Mouse (Mus musculus): ENCODE data around the gene Anks1b.

Anks1b gene

DNA sequence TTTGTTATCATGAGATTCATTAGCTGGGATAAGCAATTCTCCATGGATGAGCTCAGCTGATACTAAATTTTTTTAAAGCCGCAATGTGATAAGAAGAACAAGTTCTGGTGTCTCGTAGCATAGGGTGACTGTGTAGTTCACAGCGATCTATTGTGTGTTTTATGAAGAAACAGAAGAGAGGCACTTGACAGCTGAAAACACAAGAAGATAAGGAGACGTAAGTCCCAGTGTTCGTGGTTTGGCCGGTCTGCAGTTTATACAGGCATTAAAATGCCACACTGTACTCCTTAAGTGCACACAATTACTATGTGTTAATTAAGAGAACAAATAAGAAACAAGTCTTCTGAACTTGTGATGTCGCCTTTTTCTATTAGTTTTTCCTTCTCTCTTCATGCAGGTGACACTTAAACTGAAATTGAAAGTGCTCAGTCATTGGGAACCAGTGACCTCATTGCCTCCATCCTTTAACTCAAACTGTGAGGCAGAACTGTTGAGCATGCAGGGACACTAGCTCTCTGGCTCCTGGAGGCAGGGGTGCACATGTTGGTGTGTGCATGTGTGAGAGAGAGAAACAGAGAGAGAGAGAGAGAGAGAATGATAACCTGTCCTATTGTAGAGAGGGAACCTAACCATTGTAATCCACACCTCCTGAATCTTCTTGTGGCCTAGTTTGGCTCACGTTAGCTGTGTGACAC, 935.5 kb downstream of the Anks1b start:
- DNase-seq (ENCODE audit: low read depth, low spot score), result no peak

DNA sequence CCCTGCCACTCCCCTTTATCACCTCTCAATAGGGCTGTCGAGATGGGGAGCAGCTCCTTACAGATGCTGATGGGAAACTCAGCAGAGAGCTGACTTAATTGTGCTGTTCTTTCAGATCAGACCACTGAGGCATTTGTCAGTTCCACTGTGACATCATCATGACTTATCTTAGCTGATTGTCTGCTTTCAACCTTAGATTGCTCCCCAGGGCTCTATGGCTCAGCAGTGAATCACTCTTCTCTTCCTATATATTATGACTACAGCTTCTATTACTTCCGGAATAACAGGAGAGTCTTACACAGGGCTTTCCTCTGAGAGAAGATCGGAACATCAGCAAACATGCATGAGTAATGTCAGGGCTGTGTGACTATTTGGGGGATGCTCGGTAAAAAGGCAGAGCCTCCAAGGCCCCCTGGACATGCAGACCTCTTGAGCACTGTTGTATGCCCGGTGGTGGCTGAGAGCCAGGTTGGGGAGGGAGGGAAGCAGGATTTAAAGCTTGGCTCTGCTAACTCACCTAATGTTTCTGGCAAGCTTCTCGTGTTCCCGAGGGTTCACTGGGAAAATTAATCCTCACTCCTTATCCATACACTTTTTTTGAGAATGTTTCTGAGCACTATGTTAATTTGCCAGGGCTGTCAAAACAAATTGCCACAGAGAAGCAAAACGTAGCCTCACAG, 936.7 kb downstream of the Anks1b start:
- DNase-seq (ENCODE audit: low read depth, low spot score), result no peak

DNA sequence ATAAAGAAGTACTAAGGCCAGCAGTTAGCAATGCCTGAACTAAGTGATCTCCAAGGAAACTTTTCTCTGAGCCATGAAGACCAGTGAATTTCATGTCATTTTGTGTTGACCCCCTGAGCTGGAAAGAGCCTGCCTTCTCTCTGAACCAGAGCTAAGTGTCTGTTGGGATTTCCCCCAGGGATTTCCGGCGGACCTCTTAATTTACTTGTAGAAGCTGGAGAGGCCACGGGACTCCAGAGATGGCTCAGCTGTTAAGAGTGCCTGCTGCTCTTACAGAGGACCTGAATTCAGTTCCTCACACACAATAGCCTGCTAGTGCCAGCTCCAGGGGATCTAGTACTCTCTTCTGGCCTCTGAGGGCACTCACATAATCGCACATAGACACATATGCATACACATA, 938.1 kb downstream of the Anks1b start:
- no peak for DNase-seq (ENCODE audit: low read depth, low spot score)

DNA sequence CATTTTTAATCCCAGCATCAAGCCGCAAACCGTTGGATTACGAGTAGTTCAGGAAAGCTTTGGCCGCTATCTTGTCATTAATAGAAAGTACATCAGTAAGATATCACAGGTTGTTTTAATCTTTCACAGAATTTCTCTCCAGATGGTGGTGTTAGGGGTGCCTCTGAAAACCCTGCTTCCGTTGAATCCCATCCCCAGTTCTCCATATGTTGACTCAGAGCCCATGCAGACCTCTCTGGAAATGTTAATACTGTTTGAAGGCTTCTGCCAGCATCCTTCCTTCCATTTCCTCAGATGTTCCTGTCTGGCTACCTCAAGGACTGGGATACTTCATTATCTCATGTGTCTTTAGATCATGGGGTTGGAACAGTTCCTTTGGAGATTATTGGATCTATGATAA, 940.0 kb downstream of the Anks1b start:
- no peak for DNase-seq (ENCODE audit: low read depth, low spot score)

DNA sequence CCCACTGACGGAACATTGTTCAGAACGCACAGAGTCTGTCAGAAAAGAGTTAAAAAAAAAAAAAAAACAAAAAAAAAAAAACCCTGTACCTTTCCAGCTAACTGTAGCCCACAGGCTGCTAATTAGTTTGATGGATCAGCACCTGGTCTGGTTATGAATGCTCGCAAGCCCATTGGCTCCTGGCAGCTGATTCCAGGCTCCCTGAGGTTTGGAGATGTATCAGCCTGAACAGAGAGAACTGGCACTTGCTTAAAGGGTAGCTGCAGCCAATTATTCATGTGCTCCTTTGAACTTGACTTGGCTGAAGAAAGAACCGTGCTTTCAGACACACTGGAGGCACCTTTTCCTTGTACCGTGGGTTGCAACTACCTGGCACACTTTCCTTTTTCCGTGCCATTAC, 941.1 kb downstream of the Anks1b start:
- no peak for DNase-seq (ENCODE audit: low read depth, low spot score)

DNA sequence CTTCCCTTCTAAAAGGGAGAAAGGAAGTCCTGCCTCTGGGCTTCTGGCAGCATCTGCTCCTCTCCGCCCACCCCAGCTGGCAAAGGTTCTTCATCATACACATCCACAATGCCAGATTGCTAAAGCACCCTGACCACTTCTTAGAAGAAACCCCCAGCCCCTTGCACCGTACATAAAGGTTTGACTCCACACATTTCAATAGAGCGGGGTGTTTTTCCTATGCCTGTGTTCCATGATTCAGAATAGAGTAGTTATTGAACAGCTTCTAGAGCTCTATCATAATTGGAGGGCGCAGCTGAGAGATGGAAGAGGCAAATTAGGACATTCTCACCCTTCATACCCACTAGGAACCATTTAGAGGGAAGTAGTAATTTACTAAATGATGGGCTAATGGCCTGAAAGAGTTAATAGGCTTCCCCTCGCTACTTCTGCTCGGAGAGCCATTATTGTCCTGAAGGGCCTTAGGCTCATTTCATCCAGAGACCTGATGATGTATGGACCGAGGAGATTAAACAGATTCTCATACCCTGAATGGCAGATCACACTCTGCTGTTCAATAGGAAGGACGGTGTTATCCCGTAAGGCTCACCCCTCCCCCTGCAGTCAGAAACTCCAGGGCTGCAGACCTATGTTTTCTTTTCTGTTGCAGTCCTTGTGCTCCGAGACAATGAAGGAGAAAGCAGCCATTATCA, 945.1 kb downstream of the Anks1b start:
- no peak for DNase-seq (ENCODE audit: low read depth, low spot score)

DNA sequence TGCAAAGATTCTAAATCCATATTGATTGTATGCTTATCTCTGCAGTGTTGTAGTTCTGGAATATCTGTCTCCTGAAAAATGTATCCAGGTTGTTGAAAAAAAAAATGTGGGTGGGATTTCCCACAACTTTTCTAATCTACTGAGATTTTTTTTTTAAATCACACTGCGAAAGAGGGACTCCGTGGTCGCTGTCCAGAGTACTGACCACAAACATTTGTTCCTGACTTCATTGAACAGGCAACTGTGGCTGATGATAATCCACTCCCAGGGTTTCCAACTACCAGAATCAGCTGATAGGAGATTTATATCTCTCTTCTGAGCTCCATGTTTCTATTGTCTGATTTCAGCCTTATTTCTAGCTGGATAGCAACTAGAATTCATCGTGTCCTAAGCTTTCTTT, 950.1 kb downstream of the Anks1b start:
- DNase-seq (ENCODE audit: low read depth, low spot score), result peak; percentile 45

DNA sequence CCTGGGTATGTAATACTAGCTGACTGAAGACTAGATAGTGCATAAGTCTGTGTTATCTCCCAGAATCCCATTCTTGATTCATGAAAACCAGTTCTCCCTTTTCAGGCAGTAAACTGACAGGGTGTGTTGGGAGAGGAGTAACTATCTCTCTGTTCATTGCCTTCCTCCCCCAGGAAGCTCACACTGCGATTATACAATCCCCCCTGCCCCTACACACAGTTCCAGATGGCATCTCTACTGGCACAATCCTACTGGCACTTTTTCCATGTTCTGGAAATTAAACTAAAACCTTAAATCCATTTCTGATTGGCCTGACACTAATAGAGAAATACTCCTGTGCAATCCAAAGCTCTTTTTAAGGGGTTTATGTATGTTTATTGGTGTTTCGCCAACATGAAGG, 951.4 kb downstream of the Anks1b start:
- no peak for DNase-seq (ENCODE audit: low read depth, low spot score)

DNA sequence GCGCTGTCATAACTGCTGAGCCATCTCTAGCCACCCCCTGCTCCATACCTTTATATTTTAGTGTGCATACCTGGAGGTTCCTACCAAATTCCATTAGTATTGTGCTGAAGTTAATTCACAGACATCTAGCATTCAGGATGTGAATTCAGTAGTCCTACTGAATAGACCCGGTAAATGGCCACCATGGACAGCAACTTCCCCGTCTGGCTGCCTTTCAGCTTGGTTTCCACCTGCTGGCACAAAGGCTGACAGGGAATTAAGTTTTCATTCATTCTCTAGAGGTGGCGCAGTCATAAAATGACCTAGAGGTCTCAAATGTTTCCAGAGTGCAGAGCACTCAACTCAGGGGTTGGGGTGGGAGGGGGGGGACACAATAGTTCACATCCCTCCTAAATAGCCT, 953.6 kb downstream of the Anks1b start:
- no peak for DNase-seq (ENCODE audit: low read depth, low spot score)

DNA sequence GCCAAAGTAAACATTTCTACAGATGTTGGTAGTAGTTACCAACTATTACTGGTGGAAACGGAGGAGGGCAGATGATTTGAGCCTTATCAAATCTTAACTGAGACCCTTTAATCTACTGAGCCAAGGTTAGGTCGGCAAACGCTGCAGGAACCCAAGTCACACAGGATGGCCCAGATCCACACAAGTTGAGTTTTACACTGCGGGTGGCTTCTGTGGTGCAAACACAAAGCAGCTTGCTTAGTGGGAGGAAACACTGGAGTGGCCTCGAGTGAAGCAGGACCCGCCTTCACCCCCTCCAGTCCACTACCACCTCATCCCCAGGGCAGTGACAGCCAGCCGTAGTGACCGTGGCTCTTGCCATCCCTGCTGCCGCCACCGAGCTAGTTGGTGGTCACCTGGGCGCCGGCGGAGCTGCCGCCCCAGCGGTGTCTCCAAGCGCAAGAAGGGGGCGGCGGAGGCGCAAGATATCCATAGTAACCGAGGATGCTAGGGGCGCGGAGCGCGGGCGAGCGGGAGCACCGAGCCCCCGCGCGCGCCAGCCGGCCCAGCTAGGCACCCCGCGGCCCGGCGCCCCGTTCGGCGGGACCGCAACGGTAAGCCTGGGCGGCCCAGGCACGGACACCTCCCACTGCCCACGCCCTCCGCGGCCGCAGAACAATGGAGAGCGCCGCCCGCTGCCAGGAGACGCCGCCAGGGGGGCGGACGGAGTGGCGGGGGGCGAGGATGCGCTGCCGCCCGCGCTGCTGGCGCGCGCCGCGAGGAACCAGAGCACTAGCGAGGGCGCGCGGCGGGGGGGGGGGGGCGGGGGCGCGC, 955.5 kb downstream of the Anks1b start:
- DNase-seq (ENCODE audit: low read depth, low spot score), result no peak

DNA sequence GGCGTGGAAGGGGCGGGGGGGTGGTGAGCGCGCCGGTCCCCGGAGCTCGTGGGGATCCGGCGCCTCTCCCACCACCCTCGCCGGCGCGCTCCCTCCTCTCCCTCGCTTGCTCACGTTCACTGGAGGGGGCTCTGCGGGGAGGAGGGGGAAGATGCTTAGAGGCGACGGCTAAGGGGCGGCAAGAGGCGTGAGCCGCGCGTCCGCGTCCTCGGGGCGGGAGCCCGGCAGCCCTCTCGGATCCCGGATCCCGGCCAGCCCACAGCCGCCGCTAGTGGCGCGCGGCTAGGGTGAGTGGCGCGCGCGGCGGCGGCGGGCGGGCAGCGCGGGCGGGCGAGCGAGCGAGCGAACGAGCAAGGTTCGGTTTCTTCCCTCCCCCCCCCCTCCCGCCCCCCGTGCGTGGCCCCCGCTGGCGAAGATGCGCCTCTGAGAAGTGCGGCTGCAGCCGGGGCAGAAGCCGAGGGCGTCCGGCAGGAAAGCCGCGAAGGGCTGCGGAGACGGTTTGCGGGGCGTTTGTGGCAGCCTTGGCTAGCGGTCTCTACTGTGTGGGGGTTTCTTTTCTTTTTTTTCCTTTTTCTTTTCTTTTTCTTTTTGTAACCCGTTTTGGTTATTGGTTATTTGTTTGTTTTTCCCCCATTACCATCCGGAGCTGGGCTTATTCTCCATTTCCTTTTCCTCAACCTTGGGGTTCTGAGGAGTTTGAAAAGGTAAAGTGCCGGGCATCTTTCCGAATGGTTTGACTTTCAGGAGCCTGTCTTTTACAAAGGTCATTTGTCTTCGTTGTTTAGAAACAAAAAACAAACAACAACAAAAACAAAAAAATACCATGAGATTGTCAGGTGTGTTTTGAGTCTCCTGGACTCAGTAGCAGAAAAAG, 956.3 kb downstream of the Anks1b start:
- DNase-seq (ENCODE audit: low read depth, low spot score), result no peak

DNA sequence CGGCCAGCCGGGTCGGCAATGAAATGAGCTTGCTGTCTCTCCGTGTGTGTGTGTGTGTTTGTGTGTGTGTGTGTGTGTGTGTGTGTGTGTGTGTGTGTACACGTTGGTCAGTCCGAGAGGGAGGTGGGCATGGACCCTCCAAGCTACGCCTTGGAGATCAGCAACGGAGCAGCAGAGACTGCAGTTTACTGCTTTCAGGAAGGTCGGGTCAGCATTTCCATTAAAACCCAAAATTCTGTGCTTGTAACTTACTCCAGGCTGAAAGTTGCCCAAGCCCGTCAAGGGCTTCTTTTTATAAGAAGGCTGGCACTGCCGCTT, 956.9 kb downstream of the Anks1b start:
- DNase-seq (ENCODE audit: low read depth, low spot score), result no peak

DNA sequence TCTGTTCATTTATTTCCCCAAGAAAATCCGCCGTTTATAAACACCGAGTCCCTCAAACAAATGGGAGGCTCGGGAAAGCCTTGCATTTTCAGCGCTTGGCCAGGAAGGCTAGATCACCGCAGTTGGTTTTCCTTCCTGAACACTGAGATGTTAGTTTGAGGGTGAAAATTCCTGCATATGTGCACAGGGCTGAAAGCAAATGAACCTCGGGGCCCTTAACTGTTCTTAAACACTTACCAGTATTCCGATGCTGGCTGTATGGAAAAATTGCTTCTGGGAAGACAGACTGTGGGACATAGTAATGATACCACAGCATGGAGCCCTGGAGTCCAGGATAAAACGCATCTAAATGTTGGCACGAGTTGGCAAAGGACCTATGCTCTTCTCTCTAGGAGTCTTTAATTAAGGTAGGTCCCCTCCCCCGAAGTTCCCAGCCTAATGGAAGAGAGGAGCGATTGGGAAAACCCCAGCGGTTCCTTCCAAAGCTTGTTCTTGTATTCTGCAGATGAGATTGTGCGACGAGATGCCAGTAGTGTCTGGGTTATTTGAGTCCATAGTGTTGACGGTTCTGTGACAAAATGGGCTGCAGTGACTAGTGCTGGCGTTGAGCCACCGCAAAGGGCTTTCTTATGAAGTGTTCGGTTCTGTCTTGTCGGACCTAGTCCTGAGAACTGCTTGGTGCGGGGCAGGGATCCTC, 957.4 kb downstream of the Anks1b start:
- DNase-seq (ENCODE audit: low read depth, low spot score), result no peak

DNA sequence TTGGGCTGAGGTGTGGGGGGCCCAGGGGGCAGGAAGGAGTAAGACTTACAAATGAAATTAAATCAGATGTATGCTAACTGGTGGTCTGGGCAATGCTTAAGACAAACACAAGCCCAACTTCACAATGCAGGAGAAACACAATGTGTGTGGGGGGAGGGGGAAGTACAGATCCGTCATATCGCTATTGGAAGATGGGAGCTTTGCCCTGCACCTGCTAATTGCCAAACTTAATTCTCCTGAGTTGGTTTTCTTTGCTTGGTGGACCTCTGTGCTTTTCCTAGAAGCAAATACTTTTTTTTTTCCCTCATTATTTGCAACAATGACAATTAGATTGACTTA, 957.9 kb downstream of the Anks1b start:
- no peak for DNase-seq (ENCODE audit: low read depth, low spot score)

DNA sequence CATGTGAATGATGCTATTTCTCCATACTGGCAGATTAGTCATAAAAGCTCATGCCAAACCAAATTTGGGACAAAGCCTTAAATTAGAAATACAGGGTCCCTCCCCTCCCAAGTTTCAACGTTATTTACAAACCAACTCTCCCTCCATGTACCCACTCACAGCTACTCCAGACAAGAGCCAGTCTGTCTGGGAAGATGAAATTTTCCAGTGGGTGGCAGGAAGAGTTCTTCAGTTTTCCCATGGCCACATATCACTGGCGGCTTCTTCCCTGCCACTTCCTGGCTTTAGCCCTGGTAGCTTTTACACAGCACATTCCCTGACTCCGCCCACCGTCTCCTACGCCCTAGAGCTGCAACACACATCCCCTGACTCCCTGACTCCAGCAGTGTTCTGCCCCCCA, 961.0 kb downstream of the Anks1b start:
- no peak for DNase-seq (ENCODE audit: low read depth, low spot score)

DNA sequence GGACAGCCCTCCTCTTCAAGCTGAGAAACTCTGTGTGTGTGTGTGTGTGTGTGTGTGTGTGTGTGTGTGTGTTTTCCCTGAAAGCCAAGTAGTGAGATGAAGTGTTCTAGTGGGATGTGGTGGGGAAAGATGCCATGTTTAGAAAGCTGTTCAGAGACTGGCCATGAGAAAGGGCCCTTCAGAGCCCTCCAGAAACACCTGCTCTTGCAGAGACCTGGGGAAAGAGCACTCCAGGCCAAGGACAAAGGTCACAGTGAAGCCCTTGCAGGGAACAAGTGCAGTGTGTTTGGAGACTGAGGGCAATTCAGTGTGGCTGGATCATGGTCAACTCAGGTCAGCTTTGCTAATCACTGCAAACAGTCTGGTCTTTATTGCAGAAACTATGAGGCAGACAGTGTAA, 961.9 kb downstream of the Anks1b start:
- no peak for DNase-seq (ENCODE audit: low read depth, low spot score)

DNA sequence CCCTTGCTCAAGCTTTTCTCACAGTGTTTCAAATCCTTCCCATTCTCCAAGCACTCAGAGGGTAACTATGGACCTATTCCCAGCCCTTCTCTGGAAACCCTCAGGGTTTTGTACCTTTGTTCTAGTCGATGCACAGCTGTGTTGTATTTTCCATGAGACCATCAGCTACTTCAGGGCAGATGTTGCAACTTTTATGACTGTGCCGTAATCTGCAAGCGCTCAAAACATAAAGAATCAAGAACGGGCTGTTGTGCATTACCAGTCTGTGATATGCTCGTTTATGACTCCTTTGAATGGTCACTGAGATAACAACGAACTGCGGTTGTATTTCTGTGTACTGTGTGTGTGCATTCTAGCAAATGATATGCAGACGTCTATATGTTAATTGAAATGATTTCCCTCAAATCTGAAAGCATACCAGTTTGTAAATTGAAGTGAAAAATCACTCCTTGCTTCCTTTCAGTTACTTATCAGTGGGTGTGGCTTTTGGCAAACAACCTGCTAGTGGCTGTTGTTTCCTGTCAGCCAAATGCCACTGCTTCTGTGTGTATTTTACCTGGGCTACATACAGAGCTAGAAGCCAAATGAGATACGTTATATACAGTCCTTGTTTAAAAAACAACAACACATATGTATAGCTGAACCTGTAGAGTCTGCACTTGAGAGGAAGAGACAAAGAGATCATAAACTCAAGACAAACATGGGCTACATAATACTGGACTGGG, 966.5 kb downstream of the Anks1b start:
- no peak for DNase-seq (ENCODE audit: low read depth, low spot score)

DNA sequence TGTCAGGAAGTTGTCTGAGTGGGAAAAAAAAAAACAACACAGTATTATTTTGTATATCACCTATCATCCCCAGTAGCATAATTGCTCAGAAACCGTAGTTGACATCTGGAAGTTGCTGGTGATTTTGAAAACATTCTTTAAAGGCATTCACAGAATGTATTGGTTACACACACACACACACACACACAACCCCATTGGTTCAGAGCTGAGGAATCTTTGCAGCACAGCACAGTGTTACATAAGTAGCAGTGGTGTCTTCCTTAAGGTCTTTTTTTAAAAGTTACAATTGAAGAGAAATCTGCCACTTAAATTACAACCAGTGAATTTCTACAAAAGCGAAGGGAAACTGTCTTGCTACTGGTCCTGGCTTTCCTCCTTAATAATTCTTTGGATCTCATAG, 969.1 kb downstream of the Anks1b start:
- no peak for DNase-seq (ENCODE audit: low read depth, low spot score)

DNA sequence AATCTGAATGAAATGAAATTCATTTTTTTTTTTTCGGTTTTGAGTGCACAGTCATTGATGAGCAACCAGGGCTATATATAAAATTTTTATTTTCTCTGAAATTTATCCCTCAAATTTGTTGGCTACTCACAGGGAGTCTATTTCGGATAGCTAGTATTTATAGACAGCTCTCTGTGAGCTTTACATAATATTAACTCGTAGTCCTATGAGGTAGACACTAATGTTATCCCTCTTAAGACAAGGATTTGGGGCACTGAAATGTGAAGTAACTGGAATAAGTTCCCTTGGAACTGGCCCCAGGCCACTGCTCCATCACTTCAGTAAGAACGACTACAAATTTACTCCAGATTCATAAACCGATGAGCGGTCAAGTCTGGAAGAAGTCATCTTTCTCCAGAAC, 977.8 kb downstream of the Anks1b start:
- no peak for DNase-seq (ENCODE audit: low read depth, low spot score)

DNA sequence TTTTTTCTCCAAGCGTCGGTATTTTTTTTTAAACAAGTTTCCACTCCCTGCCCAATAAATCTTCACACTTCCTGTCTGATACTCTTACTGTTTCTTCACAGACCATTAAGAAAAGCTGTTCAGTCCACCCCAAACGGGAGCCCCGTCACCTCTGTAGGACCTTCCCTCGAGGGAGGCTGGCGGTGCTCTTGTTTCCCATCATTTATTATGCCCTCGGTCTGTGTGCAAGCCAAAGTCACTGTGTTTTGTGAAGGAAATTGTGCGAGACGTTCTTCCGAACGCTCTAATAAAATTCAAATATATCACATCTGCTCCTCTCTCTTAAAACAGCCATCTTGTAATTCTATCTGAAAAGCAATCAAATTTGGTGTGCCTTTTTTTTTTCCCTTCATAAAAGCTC, 978.7 kb downstream of the Anks1b start:
- no peak for DNase-seq (ENCODE audit: low read depth, low spot score)
